Mouse (Mus musculus): ENCODE measurements at regions not wholly inside any gene's neighbourhood (a gene's known extent, or its start where the extent isn't known, plus 50 kb on each side); places are given as distances from the start of the nearest gene placed in this dataset.
A peak's percentile ranks its signal among the peaks of the same experiment; 100 is the strongest.

- no peak for DNase-seq (ENCODE audit: extremely low spot score)
Observed at GRCm38 (mm10) chr13:47748906-47749305, 512.1 kb upstream of the Id4 start.

DNA sequence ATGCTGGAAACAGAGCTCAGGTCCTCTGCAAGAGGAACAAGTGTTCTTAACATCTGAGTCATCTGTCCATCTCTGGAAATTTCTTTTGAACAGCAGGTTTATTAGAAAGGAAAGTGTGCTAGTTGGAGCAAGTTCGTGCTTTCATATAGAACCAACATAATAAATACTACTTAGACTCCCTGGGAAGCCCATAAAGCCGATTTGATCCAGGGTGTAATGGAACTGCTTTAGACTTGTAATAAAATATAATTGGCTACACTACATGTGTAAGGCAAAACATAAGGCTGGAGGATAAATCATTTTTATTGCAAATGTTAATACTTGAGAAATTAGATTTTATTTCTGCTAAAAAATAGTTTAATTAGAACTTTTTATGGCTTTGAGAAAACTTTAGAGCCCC lies 510.0 kb upstream of the Id4 start:
- no peak for DNase-seq (ENCODE audit: extremely low spot score)

GRCm38 (mm10) chr13:47764802-47765597 lies 496.0 kb upstream of the Id4 start:
- peak; percentile 7 for DNase-seq (ENCODE audit: extremely low spot score)

- DNase-seq (ENCODE audit: extremely low spot score): no peak
Observed at GRCm38 (mm10) chr13:47768963-47769527, 492.0 kb upstream of the Id4 start.

DNA sequence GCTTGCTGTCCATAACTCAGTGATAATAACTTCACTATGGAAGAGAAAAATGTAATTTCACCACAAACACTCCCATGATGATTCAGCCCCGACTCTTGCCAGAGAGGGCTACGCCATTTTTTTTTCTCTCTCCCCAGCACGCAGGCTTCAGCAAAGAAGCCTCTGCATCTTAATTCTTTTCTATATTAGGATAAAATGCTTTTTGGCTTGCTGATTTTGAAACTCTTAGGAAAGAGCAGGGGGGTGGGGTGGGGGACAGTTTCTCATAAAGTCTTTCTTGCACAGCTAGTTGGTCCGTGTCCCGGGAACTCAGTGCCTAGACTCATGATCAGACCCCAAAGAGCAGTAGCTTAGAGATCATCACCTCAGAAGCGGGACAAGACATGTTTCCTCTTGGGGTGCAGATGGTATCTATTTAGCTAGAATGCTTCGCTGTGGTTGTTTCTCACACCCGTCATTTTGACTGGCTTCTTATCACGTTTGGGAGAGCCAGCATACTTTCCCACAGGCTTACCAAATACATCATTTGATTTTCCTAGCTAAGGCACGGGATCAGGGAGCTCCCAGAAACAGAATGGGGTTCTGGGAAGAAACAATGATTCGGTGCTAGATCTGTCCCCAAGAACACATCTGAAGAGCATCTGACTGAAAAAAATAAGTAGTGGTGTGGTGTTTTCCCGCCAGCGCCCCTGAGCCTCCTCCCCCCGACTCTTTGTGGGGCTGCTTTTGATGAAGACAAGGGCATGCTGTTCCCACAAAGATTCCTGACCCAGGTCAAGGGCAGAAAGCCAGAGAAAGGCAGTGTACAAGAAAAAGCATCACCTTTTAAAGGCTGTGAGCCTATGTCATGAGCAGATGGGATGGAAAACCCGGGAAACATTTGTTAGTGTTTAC lies 483.6 kb upstream of the Id4 start:
- no peak for DNase-seq (ENCODE audit: extremely low spot score)

DNA sequence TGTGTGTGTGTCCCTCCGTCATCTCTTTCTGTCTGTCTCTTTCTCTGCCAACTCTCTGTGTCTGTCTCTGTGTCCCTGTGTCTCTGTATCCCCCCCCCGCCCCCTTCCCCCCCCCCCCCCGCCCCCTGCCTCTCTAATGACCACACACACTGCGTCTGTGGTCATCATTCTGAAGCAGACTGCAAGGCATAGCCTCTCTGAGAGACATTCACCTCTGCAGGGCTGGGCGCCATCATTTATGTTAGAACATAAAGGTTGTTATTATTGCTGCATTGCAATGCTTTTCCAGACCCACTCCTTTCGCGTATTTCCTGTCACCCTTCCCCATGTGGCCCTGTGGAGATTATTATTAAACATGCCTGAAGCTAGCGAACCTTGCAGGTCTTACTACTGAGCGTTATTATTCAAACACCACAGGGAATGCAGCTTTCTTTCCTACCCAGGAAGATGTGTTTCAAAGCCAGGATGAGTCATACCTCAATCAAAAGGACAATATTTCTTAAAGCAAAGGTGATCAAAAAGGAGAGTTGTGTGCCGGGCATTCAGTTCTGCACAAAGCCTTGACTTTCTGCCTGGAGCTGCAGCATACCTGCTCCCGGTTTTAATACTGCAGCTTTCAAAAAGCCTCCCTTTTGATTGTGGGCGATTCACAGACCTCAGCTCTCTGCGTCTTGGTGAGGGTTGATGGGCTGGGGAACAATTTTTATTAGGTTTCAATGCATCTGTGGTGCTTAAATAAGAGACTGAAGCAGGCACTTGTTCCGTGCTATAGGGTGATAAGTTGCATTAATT lies 482.6 kb upstream of the Id4 start:
- no peak for DNase-seq (ENCODE audit: extremely low spot score)

DNA sequence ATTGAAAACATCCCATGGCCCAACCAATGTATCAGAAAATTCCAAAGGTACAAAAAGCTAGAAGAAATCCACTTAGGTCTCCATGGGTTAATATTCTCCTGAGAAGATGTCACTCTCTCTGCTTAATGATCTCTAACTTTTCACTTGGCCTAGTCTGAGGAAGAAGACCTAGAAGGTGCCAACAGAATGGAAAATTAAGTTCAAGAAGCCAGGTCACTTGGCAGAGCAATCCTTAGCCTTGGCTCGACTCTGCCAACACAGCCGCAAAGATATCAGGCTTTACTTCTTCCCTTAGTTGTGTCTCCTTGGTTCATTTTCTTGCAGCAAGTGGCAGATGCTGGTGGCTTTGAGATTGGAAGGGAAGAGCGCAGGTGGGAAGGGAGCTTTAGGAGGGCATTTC lies 476.6 kb upstream of the Id4 start:
- no peak for DNase-seq (ENCODE audit: extremely low spot score)

DNA sequence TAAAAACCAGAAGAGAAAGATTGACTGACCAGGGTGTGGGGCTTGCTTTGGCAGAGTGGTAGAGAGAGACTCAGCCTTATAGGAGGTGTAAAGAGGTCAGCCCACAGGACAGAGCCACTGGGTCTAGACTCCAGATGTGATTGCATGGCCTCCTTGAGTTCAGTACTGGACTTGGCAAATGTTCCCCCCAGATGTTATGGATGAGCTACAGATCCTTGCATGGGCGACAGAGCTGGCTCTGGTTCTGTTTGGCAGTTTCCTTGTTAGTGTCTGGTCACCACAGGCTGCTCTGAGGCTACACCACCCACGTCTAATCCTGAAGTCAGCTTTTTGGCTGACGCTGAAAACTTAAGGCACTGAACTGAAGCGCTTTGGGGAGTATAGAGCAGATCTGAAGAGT lies 463.2 kb upstream of the Id4 start:
- DNase-seq (ENCODE audit: extremely low spot score): no peak

DNA sequence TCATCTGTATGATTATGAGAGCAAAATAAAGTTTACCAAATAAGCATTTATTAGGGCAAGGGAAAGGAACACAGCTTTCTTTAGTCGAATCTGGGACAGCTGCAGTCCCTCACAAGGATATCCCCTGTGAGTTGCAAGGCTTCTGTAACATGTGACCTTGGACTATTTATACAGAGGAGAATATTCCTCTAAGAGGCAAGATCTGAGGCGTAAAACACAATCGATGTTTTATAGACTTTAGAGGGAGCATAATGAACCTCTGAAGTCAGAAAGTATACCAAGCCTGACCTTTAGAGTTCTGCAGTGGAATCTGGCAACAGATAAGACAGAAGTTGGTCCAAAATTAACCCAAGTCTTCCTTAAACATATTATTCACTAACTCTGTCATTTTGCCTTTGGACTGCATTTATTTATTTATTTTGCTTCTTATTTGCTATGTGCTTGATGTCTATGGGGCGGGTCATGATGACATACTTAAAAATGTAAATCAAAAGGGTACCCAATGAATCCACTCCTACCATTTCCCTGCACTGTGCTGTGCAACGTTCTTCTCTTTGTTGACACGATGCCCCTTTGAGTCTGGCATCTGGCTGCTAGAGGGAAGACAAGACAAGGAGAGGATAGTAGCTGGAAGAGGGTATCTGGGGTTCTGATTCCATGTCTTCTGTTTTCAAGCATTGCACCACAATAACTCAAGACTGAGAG lies 449.2 kb upstream of the Id4 start:
- no peak for DNase-seq (ENCODE audit: extremely low spot score)

GRCm38 (mm10) chr13:47818924-47819564 lies 442.0 kb upstream of the Id4 start:
- DNase-seq (ENCODE audit: extremely low spot score): no peak

GRCm38 (mm10) chr13:47836491-47836890 lies 424.5 kb upstream of the Id4 start:
- peak; percentile 37 for DNase-seq (ENCODE audit: extremely low spot score)

DNA sequence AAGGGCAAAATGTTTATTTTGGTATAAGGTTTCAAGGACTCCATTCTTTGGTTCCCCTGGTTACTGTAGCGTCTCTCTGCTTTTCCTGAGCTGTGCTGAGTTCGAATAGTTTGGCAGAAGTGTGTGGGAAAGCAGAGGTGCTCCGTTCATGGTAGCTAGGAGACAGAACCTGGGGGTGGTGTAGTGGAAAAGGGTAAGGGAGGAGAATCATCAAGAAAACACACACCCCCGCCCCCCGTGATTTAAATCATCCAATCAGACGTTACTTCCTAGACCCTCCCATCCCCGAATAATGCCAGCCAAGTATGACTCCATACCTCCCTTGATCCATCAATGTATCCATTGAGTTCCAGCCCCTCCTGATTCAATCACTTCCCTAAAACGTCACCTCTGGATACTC lies 418.6 kb upstream of the Id4 start:
- no peak for DNase-seq (ENCODE audit: extremely low spot score)

GRCm38 (mm10) chr13:47843011-47843410 lies 418.0 kb upstream of the Id4 start:
- DNase-seq (ENCODE audit: extremely low spot score): no peak

- DNase-seq (ENCODE audit: extremely low spot score): peak; percentile 9
Observed at GRCm38 (mm10) chr13:47843541-47844267, 417.3 kb upstream of the Id4 start.

- DNase-seq (ENCODE audit: extremely low spot score): no peak
Observed at GRCm38 (mm10) chr13:47846713-47847112, 414.3 kb upstream of the Id4 start.

DNA sequence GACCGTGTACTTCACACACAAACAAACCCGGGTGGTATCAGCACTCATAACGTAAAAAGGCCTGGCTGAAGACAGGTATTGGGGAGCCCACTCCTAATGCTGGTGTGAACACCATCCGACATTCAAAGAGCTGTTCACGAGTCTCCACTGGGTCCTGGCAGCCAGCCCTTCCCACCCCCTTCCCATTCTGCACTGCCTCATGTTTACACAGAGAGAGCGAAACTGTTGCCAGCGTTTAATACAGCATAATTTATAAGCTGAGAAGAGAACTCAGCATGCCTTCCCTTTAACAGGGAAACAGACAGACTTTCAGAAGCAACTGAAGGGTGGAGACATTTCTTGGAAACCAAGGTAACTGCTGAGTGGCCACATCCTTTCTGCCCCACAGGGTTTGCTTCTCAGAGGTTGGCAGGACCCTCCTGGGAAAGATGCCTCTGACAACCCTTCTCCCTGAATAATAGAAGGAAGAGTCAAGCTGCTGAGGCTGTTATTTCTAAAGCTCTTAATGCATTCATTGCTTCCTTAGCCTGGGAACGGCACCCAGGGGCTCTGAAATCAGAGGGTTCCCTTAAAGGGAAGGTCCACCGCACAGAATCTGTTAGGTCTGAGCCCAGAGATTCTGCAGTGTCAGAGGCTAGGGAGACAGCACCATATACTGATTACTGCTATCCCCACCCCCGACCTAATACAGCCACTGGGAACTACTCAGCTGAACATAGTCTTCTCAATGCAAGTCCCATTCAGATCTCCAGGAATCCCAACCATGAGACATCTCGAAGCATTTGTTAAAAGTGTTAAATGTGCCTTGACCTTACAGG lies 412.4 kb upstream of the Id4 start:
- DNase-seq (ENCODE audit: extremely low spot score): no peak

GRCm38 (mm10) chr13:47855422-47856108 lies 405.5 kb upstream of the Id4 start:
- DNase-seq (ENCODE audit: extremely low spot score): peak; percentile 53

DNA sequence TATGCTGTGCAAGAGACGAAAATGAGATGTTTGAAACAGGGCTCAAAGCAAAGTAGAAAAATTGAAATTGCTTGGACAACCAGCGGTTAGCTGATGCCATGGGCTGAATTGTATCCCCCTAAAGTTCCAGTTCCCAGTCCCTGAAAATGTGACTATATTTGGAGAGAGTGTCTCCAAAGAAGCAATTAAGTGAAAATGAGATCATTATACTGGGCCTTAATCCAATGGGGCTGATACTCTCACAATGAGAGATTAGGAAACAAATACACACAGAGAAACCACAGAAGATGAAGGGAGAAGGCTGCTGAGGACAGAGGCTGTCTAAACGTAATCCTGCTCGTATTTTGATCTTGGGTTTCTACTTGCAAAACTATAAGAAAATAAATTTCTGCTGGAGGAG lies 402.1 kb upstream of the Id4 start:
- DNase-seq (ENCODE audit: extremely low spot score): no peak

DNA sequence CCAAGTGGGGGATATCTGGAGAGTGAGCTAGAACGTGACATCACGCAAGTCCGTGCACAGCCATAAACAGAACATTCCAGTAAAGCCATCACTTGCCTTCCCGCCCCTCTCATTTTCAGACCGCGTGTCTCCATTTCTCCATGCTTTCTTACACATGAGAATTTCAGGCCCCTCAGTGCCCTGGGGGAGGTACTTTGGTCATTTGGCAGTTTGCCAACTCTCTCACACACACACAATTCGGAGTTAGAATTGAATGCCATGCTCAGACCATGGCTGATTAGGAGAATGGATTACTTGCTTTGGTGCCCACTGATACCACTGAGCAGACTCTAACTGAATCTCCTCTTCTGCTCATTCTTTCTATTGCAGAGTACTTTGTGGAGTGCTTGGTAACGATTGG lies 400.7 kb upstream of the Id4 start:
- no peak for DNase-seq (ENCODE audit: extremely low spot score)

Measured in embryo, embryonic 9.5 days (tissue).